Mouse (Mus musculus) 3134 (cell line): Measurements from ENCODE around the gene Tmco1.

Experiments used
- DNase-seq: peaks from one replicate; pipeline ENCODE4 v3.0.0-alpha.2; 2011; ENCODE audit warnings: low spot score; ENCODE audit not compliant: insufficient read length; ENCODE audit errors: extremely low read depth

Tmco1 gene

GRCm38 (mm10) chr1:167368513-167368912 lies 60.3 kb downstream of the Tmco1 start:
- no peak for DNase-seq

DNA sequence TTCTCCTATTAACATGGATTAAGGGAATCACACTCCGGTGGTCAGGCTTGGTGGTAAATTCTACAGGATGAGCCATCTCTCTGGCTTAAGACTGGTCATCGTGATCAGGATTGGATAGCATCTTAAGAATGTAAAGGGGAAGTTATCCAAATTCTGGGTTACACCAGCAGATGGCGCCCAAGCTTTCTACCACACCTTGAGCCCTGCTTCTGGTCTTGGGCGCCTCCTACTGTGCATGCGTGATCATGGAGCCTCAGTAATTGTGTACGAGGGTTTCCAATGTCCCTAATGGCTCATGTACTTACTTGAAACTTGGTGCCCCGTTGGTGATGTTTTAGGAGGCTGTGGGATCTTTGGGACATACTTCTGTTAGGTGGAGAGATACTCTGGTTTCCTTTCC lies 61.7 kb downstream of the Tmco1 start:
- DNase-seq: peak; percentile 53

DNA sequence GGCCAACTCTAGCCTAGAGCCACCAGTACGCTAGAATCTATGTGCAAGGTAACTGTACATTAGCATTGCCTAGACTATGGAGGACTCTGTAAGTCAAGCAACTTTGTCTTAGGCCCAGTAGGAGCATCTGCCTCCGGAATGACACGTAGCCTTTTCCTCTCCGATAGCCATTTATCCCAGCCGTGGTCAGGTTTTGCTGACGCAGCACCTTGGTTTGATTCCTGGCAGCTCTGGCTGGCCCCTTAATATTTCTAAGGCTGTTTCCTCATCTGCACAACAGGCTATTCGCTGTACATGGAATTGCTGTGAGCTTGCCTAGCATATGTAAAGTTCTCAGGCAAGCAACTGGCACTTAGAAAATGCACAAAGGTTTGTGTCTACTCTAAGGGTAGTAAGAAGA lies 64.6 kb downstream of the Tmco1 start:
- no peak for DNase-seq

DNA sequence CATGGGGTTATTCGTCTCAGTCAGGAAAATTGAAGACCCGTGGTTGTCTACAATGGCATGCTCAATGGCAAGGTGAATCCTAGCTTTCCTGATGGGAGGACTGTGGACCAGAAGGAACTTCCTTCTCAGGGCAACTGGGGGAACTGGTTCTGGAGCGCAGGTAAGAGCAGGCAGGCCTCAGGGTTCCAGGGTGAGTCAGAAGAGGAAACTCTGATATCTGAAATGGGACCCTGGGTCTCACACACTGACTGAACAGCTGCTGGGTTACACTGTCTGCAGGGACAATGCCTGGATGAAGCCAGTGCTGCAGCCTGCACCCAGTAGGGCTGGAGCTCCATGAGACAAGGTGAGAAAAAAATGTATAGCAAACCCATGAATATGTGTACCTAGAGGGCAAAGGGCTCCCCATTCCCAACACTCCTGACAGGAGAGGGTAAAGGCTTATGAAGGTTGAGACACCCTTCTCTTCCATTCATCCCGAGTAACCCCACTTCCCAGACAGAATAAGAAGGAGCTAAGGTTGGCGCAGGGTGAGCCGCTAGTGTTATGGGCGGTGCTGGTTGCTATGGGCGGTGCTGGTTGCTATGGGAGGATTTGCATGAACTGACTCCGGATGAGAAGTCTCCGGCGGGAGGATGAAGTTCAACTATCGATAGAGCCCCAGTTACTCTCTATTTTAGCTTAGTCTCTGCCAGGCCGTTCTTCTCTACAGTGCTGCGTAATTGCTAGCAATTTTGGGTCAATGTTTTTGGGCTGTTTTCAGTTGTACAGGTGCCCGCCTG lies 66.0 kb downstream of the Tmco1 start:
- DNase-seq: no peak

DNA sequence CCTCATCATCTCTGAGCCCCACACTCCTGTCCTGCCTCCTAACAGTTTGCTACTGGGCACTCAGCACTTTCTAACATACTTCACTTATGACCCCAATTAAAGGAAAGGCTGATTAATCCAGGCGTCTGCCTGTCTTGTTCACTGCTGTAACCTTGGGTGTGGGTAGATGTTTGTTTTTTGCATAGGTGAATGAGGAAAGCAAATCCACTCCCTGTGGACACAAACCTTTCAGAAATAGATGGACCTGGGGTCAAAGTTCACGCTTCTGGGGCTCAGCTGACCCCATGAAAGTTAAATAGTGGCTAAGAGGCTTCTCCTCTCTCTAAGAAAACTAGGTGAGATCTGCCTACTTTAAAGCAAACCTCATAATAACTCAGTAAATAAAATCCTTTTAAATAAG lies 66.8 kb downstream of the Tmco1 start:
- no peak for DNase-seq

- DNase-seq: no peak
These were observed 69.8 kb downstream of the Tmco1 start for GRCm38 (mm10) chr1:167378019-167378418.

- DNase-seq: no peak
These were observed 71.6 kb downstream of the Tmco1 start for GRCm38 (mm10) chr1:167379751-167380150.

GRCm38 (mm10) chr1:167380223-167380622 lies 72.0 kb downstream of the Tmco1 start:
- no peak for DNase-seq

GRCm38 (mm10) chr1:167381050-167382015 lies 73.2 kb downstream of the Tmco1 start:
- DNase-seq: no peak

GRCm38 (mm10) chr1:167382316-167382715 lies 74.1 kb downstream of the Tmco1 start:
- no peak for DNase-seq

- DNase-seq: no peak
These were observed 74.6 kb downstream of the Tmco1 start for GRCm38 (mm10) chr1:167382763-167383162.

- no peak for DNase-seq
These were observed 75.0 kb downstream of the Tmco1 start for GRCm38 (mm10) chr1:167383178-167383577.
